Mouse (Mus musculus): Measurements from ENCODE around the gene Ubald1.

DNA sequence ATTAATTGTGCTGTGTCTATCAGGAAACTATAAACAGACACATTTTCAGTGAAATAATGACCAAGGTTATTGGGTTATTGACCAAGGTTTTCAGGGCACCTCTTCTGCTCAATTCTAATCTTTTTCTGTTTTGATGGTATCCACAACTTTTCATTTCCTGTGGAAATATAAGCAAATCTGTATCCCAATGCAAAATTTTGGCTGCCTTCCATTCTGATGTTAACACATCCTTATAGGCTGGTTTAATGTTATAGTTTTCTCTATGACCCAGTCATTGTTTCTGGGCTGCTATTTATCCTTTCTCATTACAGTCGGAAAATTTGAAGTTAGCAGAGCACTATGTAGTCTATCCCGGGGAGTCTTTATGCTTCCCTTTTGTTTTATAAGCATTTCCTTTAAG is 19.6 kb upstream of the Ubald1 start:
- TF ChIP-seq ZC3H11A (IDR thresholded peaks at IDR 0.05; ENCODE audit: borderline replicate concordance, low read depth, low read length) (no peak), CHD2 (IDR thresholded peaks at IDR 0.05; ENCODE audit: low read depth, low read length) (no peak), HCFC1 (IDR thresholded peaks at IDR 0.05; ENCODE audit: borderline replicate concordance, insufficient read depth, low read length) (no peak), ZNF384 (IDR thresholded peaks at IDR 0.05; ENCODE audit: low read depth, low read length) (no peak)
